Mouse (Mus musculus) ES-Bruce4 (cell line): Measurements from ENCODE around the gene Golga5.

Experiments
- CTCF ChIP-seq: IDR thresholded peaks from one replicate; pipeline ENCODE4 v1.8.1; 2011; ENCODE audit warnings: low read depth, low read length
- EP300 ChIP-seq: IDR thresholded peaks from 2 replicates; pipeline ENCODE4 v1.6.1; 2011; ENCODE audit warnings: low read depth, low read length; ENCODE audit not compliant: insufficient read depth
- POLR2A ChIP-seq: IDR thresholded peaks from one replicate; pipeline ENCODE4 v1.8.1; 2011; ENCODE audit warnings: low read length; ENCODE audit not compliant: insufficient read depth

DNA sequence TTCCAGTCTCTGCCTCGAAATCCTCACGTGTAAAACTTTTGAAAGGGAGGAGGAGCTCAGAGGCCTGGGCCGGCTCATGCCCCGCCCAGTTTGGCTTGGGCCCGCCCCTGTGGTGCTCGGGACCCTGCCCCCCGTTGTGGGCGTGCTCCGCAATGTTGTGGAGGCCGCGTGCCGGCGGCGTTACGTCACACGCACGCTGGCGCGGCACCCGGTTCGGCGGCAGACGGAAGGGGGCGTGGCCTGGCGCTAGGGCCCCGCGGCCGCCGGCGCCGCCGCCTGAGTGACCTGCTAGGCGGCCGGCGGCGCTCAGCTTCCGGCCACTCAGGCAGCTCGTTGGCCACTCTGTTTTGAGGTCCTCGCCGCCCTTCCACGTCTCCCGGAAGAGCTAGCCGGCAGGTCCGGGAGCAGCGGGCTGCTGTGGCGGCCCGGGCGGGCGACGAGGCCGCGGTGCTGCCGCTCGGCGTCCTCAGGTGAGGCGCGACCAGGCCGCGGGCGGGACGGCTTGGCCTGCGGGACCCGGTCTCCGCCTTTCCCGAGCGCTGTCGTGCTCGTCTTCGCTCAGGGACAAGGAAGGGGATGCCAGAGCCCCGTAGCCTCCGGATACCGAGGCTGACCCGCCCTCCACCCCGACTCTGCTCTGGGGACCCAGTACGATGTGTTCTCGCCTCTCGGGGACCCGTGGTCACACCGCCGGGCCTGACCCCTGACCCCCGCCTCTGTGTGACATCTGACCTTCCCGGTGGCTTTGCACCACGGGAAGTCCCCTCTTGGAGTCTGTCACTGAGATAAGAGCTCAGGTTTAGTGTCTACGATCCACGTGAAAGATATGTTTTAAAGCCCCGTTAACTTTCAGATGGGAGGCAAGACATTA lies at the start of gene Golga5:
- no peak for TF ChIP-seq CTCF
- TF ChIP-seq EP300, result 0 out of 2 replicates have a peak, but pooled peaks have one; percentile 26
- TF ChIP-seq POLR2A, result no peak
